Mouse (Mus musculus) limb, embryonic 13.5 days (tissue): Measurements from ENCODE around the gene Hsd17b14. TPM values are rescaled to one million over a fixed set of nuclear protein-coding genes. Genes with fewer than 3 reads are reported as not detected.
A peak's percentile ranks its signal among the peaks of the same experiment; 100 is the strongest.

Experiments used
- ATAC-seq: fragments of 200-750 bp; cut with Nextera tagmentation; 2 replicates; pipeline ENCODE4 v1.8.0; 2017; ENCODE audit warnings: low read depth, moderate number of reproducible peaks, moderate TSS enrichment; ENCODE audit not compliant: low FRiP score
- H3K27ac ChIP-seq: fragments of 300-500 bp; sonication (generic); 2 replicates; pipeline ENCODE4 v1.5.1; 2015; ENCODE audit warnings: inconsistent platforms, mild to moderate bottlenecking, moderate library complexity
- H3K27me3 ChIP-seq: fragments of 300-500 bp; sonication (generic); 2 replicates; pipeline ENCODE4 v1.6.1; 2015; ENCODE audit warnings: mild to moderate bottlenecking, inconsistent platforms
- H3K36me3 ChIP-seq: fragments of 300-500 bp; sonication (generic); 2 replicates; pipeline ENCODE4 v1.6.1; 2015; ENCODE audit warnings: inconsistent platforms, mild to moderate bottlenecking, moderate library complexity
- H3K4me1 ChIP-seq: fragments of 300-500 bp; sonication (generic); 2 replicates; pipeline ENCODE4 v1.6.1; 2015; ENCODE audit warnings: inconsistent platforms
- H3K4me2 ChIP-seq: fragments of 300-500 bp; sonication (generic); replicated peaks from 2 replicates; pipeline ENCODE4 v1.6.1; 2015; ENCODE audit warnings: inconsistent platforms, mild to moderate bottlenecking, moderate library complexity
- H3K4me3 ChIP-seq: fragments of 300-500 bp; sonication (generic); 2 replicates; pipeline ENCODE4 v1.5.1; 2015; ENCODE audit warnings: moderate library complexity, mild to moderate bottlenecking, inconsistent platforms
- H3K9ac ChIP-seq: fragments of 300-500 bp; sonication (generic); 2 replicates; pipeline ENCODE4 v1.6.1; 2015; ENCODE audit warnings: mild to moderate bottlenecking, inconsistent platforms
- H3K9me3 ChIP-seq: fragments of 300-500 bp; sonication (generic); 2 replicates; pipeline ENCODE4 v1.6.1; 2016; ENCODE audit warnings: inconsistent platforms
- WGBS: fragments of 180-500 bp; shearing (Covaris S2); methylation state at CpG from one replicate; pipeline ENCODE4 v1.1.7; 2015; 5-methylcytosine and 5-hydroxymethylcytosine counted together
- polyA plus RNA-seq: library from polyadenylated mRNA; unstranded; fragments of >200 nt; fragmentation: Nextera tagmentation; extraction: Ambion mirVana; gene quantifications from 2 replicates; pipeline ENCODE4 v1.2.1, GENCODE M21; 2015

Gene Hsd17b14
- polyA plus RNA-seq, 1 experiment from 2014 or later, result 0.43 TPM

- Histone ChIP-seq H3K4me2 (no peak overlapping the region), H3K9me3 (no peaks in the 10 kb centered on the region), H3K27me3 (no peaks in the 10 kb centered on the region), H3K4me1 (peaks cover 21% of the 10 kb centered on the region), H3K27ac (no peak overlapping the region), H3K36me3 (peaks cover 38% of the 10 kb centered on the region), H3K4me3 (no peak overlapping the region), H3K9ac (no peak overlapping the region)
- 73% methylated on average over 8 of the region's 8 CpGs for WGBS
- no peak for ATAC-seq
These were observed 19.3 kb downstream of the Hsd17b14 start for GRCm38 (mm10) chr7:45573954-45574353.

GRCm38 (mm10) chr7:45574472-45575379 is 20.0 kb downstream of the Hsd17b14 start:
- no peak for ATAC-seq
- Histone ChIP-seq H3K36me3 (peaks cover 38% of the 10 kb centered on the region), H3K4me1 (peaks cover 19% of the 10 kb centered on the region), H3K4me3 (no peak overlapping the region), H3K27ac (no peak overlapping the region), H3K27me3 (no peaks in the 10 kb centered on the region), H3K9ac (no peak overlapping the region), H3K9me3 (no peaks in the 10 kb centered on the region), H3K4me2 (no peak overlapping the region)
- WGBS, result 86% methylated on average over 15 of the region's 15 CpGs

GRCm38 (mm10) chr7:45585923-45586322 is 31.2 kb downstream of the Hsd17b14 start:
- no peaks in the 10 kb centered on the region for H3K27me3 ChIP-seq
- H3K4me1 ChIP-seq, result no peaks in the 10 kb centered on the region
- no peak overlapping the region for H3K27ac ChIP-seq
- H3K4me3 ChIP-seq, result no peak overlapping the region
- H3K4me2 ChIP-seq, result no peak overlapping the region
- H3K9me3 ChIP-seq, result no peaks in the 10 kb centered on the region
- ATAC-seq, result no peak
- no peak overlapping the region for H3K9ac ChIP-seq
- 91% methylated on average over 6 of the region's 6 CpGs for WGBS
- peaks cover 50% of the 10 kb centered on the region for H3K36me3 ChIP-seq

GRCm38 (mm10) chr7:45587631-45588592 is 33.2 kb downstream of the Hsd17b14 start:
- H3K9me3 ChIP-seq, result no peaks in the 10 kb centered on the region
- no peaks in the 10 kb centered on the region for H3K27me3 ChIP-seq
- H3K4me1 ChIP-seq, result no peaks in the 10 kb centered on the region
- ATAC-seq, result no peak
- H3K27ac ChIP-seq, result no peak overlapping the region
- H3K4me2 ChIP-seq, result no peak overlapping the region
- no peak overlapping the region for H3K9ac ChIP-seq
- H3K36me3 ChIP-seq, result peaks cover 39% of the 10 kb centered on the region
- WGBS, result 93% methylated on average over 23 of the region's 23 CpGs
- H3K4me3 ChIP-seq, result no peak overlapping the region

- Histone ChIP-seq H3K4me2 (peak overlapping the region; percentile 57), H3K9ac (no peak overlapping the region), H3K4me1 (0 out of 2 replicates have a peak, but pooled peaks cover 2% of the 10 kb centered on the region), H3K9me3 (no peaks in the 10 kb centered on the region), H3K27ac (no peak overlapping the region), H3K27me3 (no peaks in the 10 kb centered on the region), H3K36me3 (peaks cover 32% of the 10 kb centered on the region), H3K4me3 (peak overlapping the region; percentile 32)
- WGBS, result 4% methylated on average over 19 of the region's 19 CpGs
- ATAC-seq, result peak; percentile 97
These were observed 34.5 kb downstream of the Hsd17b14 start for GRCm38 (mm10) chr7:45589173-45589572.

GRCm38 (mm10) chr7:45589898-45590297 is 35.2 kb downstream of the Hsd17b14 start:
- Histone ChIP-seq H3K4me1 (0 out of 2 replicates have a peak, but pooled peaks cover 2% of the 10 kb centered on the region), H3K36me3 (peaks cover 26% of the 10 kb centered on the region), H3K4me2 (peak overlapping the region; percentile 57), H3K4me3 (no peak overlapping the region), H3K9ac (no peak overlapping the region), H3K27me3 (no peaks in the 10 kb centered on the region), H3K27ac (no peak overlapping the region), H3K9me3 (no peaks in the 10 kb centered on the region)
- no peak for ATAC-seq
- 94% methylated on average over 5 of the region's 5 CpGs for WGBS

GRCm38 (mm10) chr7:45590874-45591273 is 36.2 kb downstream of the Hsd17b14 start:
- Histone ChIP-seq H3K27ac (no peak overlapping the region), H3K4me1 (0 out of 2 replicates have a peak, but pooled peaks cover 2% of the 10 kb centered on the region), H3K9me3 (no peaks in the 10 kb centered on the region), H3K36me3 (peaks cover 16% of the 10 kb centered on the region), H3K9ac (no peak overlapping the region), H3K4me2 (no peak overlapping the region), H3K27me3 (no peaks in the 10 kb centered on the region), H3K4me3 (no peak overlapping the region)
- 71% methylated on average over 3 of the region's 3 CpGs for WGBS
- ATAC-seq, result no peak

GRCm38 (mm10) chr7:45591880-45592279 is 37.2 kb downstream of the Hsd17b14 start:
- no peak for ATAC-seq
- H3K4me1 ChIP-seq, result 0 out of 2 replicates have a peak, but pooled peaks cover 2% of the 10 kb centered on the region
- H3K4me3 ChIP-seq, result no peak overlapping the region
- H3K27ac ChIP-seq, result no peak overlapping the region
- H3K4me2 ChIP-seq, result no peak overlapping the region
- H3K36me3 ChIP-seq, result peaks cover 11% of the 10 kb centered on the region
- H3K9me3 ChIP-seq, result no peaks in the 10 kb centered on the region
- WGBS, result 81% methylated on average over 7 of the region's 7 CpGs
- no peaks in the 10 kb centered on the region for H3K27me3 ChIP-seq
- no peak overlapping the region for H3K9ac ChIP-seq

GRCm38 (mm10) chr7:45593118-45593815 is 38.6 kb downstream of the Hsd17b14 start:
- Histone ChIP-seq H3K36me3 (peaks cover under 1% of the 10 kb centered on the region; the same call in 1 of the 2 replicates), H3K9me3 (no peaks in the 10 kb centered on the region), H3K9ac (no peak overlapping the region), H3K27ac (no peak overlapping the region), H3K4me2 (no peak overlapping the region), H3K27me3 (no peaks in the 10 kb centered on the region), H3K4me1 (0 out of 2 replicates have a peak, but pooled peaks cover 2% of the 10 kb centered on the region), H3K4me3 (no peak overlapping the region)
- no peak for ATAC-seq
- 18% methylated on average over 10 of the region's 10 CpGs for WGBS

- Histone ChIP-seq H3K9ac (0 out of 2 replicates have a peak overlapping the region, but pooled peaks have one; percentile 2), H3K36me3 (no peaks in the 10 kb centered on the region)
- WGBS, result 78% methylated on average over 4 of the region's 4 CpGs
These were observed 40.5 kb downstream of the Hsd17b14 start for GRCm38 (mm10) chr7:45595176-45595575.

GRCm38 (mm10) chr7:45596107-45596506 is 41.4 kb downstream of the Hsd17b14 start:
- H3K4me1 ChIP-seq, result peaks cover 11% of the 10 kb centered on the region; the same call in 1 of the 2 replicates
- no peak overlapping the region for H3K27ac ChIP-seq
- 70% methylated on average over 1 of the region's 1 CpGs for WGBS
- no peaks in the 10 kb centered on the region for H3K36me3 ChIP-seq
- no peak overlapping the region for H3K4me2 ChIP-seq
- no peak overlapping the region for H3K9ac ChIP-seq
- no peaks in the 10 kb centered on the region for H3K9me3 ChIP-seq
- no peak for ATAC-seq
- H3K4me3 ChIP-seq, result no peak overlapping the region
- no peaks in the 10 kb centered on the region for H3K27me3 ChIP-seq

More at GRCm38 (mm10) chr7:45595176-45595575, 40.5 kb downstream of the Hsd17b14 start:
- no peaks in the 10 kb centered on the region for H3K9me3 ChIP-seq
- H3K4me2 ChIP-seq, result no peak overlapping the region
- H3K4me1 ChIP-seq, result peaks cover 11% of the 10 kb centered on the region; the same call in 1 of the 2 replicates
- no peaks in the 10 kb centered on the region for H3K27me3 ChIP-seq
- no peak overlapping the region for H3K27ac ChIP-seq
- ATAC-seq, result no peak
- no peak overlapping the region for H3K4me3 ChIP-seq
